Mouse (Mus musculus): ENCODE results near the gene Gdpd5.
"Not testable (repeated sequence)": the region's sequence is repeated elsewhere in the genome, so short reads cannot be mapped to it uniquely, and the experiment has no call there.

The Gdpd5 gene

GRCm38 (mm10) chr7:99483271-99483923 lies 102.2 kb downstream of the Gdpd5 start, which contains the start of gene Rps3:
TSS of gene Rps3 (minus strand) at chr7:99483738.
- DNase-seq = peak; percentile 97

GRCm38 (mm10) chr7:99483924-99484319 lies 102.7 kb downstream of the Gdpd5 start:
- DNase-seq = no peak

GRCm38 (mm10) chr7:99484679-99485078 lies 103.5 kb downstream of the Gdpd5 start:
- DNase-seq = no peak

GRCm38 (mm10) chr7:99489708-99490107 lies 108.5 kb downstream of the Gdpd5 start:
- no peak for DNase-seq

GRCm38 (mm10) chr7:99499128-99499527 lies 117.9 kb downstream of the Gdpd5 start:
- peak; percentile 72 for DNase-seq

GRCm38 (mm10) chr7:99500201-99500600 lies 119.0 kb downstream of the Gdpd5 start:
- peak; percentile 90 for DNase-seq

- DNase-seq = peak; percentile 32
These were observed 119.4 kb downstream of the Gdpd5 start for GRCm38 (mm10) chr7:99500655-99501054.

GRCm38 (mm10) chr7:99501148-99501547 lies 119.9 kb downstream of the Gdpd5 start:
- no peak for DNase-seq

GRCm38 (mm10) chr7:99504556-99504955 lies 123.3 kb downstream of the Gdpd5 start:
- DNase-seq = no peak

- not testable (repeated sequence) for DNase-seq
These were observed 127.0 kb downstream of the Gdpd5 start for GRCm38 (mm10) chr7:99508187-99508586.

- peak; percentile 65 for DNase-seq
These were observed 128.9 kb downstream of the Gdpd5 start for GRCm38 (mm10) chr7:99510087-99510501.
